21 mouse cellular contexts compared by ENCODE assay signal in the genomic region with DNA sequence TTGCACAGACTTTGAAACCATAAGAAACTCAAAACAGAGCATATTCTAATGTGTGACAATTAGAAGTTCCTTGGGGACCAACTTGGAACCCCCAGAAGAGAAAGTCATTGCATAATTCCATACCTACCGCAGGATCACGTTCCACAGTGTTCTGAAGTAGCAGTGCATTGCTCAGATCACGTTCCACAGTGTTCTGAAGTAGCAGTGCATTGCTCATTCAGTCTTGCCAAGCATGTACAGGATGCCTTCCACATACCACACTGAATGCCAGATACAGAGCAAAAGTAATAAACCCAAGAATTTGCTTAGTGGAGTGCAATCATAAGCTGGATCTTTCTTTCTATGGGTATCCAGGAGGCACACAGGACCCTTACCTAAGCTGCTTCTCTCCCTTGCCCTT.
"Had no signal": no experiment of that assay in that cellular context is flagged by ENCODE, and none has a peak within 500 bp of the region (broad histone marks: within the 10 kb centered on the region; RNA-seq: fewer than 3 reads in every experiment).

No protein-coding gene starts in this region.

- H3K9me3 ChIP-seq: heart, embryonic 13.5 days; heart, embryonic 15.5 days; hindbrain, embryonic 10.5 days; hindbrain, embryonic 12.5 days; intestine, embryonic 15.5 days; liver, embryonic 12.5 days had no signal

- H3K27ac ChIP-seq: heart, adult 2 months; heart, embryonic 13.5 days; heart, embryonic 15.5 days; hindbrain, embryonic 10.5 days; hindbrain, embryonic 12.5 days; hindbrain, embryonic 14.5 days; intestine, embryonic 15.5 days; layer of hippocampus, adult 2 months; left cerebral cortex, adult 2 months; liver, embryonic 12.5 days had no signal

- H3K4me3 ChIP-seq: heart, adult 2 months; heart, embryonic 13.5 days; heart, embryonic 15.5 days; hindbrain, embryonic 10.5 days; hindbrain, embryonic 12.5 days; intestine, embryonic 15.5 days; layer of hippocampus, adult 2 months; left cerebral cortex, adult 2 months; liver, embryonic 12.5 days had no signal

- H3K4me2 ChIP-seq: heart, embryonic 11.5 days; heart, embryonic 13.5 days; heart, embryonic 15.5 days; hindbrain, embryonic 12.5 days; hindbrain, embryonic 14.5 days; intestine, embryonic 15.5 days; liver, embryonic 12.5 days had no signal

- ATAC-seq: hindbrain, embryonic 16.5 days; inflammation-experienced regulatory T-cells, adult 6 months; intestine, embryonic 15.5 days; intestine, postnatal 0 days; liver, embryonic 12.5 days had no signal

- H3K27me3 ChIP-seq: heart, embryonic 13.5 days; heart, embryonic 15.5 days; hindbrain, embryonic 12.5 days; intestine, embryonic 15.5 days; liver, embryonic 12.5 days had no signal

- H3K4me1 ChIP-seq: liver, embryonic 12.5 days had no signal

- DNase-seq: gastrocnemius, postnatal 25 days; heart, adult 2 months; heart, postnatal 4 days; kidney, adult 18-20 months; kidney, adult 8-10 months; kidney, postnatal 10 days; kidney, postnatal 25 days; kidney, postnatal 4 days had no signal

- H3K9ac ChIP-seq: heart, embryonic 13.5 days; heart, embryonic 15.5 days; hindbrain, embryonic 12.5 days; hindbrain, embryonic 14.5 days; intestine, embryonic 15.5 days; liver, embryonic 12.5 days had no signal

- H3K36me3 ChIP-seq: heart, embryonic 13.5 days; heart, embryonic 15.5 days; hindbrain, embryonic 10.5 days; hindbrain, embryonic 12.5 days; intestine, embryonic 15.5 days; liver, embryonic 12.5 days had no signal
